Mouse (Mus musculus): Measurements from ENCODE around the gene Ocel1. TPM values are rescaled to one million over a fixed set of nuclear protein-coding genes. Genes with fewer than 3 reads are reported as not detected.

The Ocel1 gene
- polyA plus RNA-seq, 1 experiment: 10.1 TPM

- H3K4me1 ChIP-seq (ENCODE audit: control insufficient read depth, insufficient read depth, low read length): peaks cover 4% of the 10 kb centered on the region
- H3K4me3 ChIP-seq (replicated peaks; ENCODE audit: control insufficient read depth, low read depth, low read length): no peak overlapping the region
- TF ChIP-seq CTCF (IDR thresholded peaks at IDR 0.05; ENCODE audit: control insufficient read depth, insufficient read depth, low read length) (no peak), POLR2A (IDR thresholded peaks at IDR 0.05; ENCODE audit: borderline replicate concordance, control insufficient read depth, low read depth, low read length) (no peak)
- WGBS: 85% methylated on average over 6 of the region's 6 CpGs
- no peak overlapping the region for H3K27ac ChIP-seq (ENCODE audit: control insufficient read depth, insufficient read depth, low read depth, low read length, poor library complexity)
Observed at GRCm38 (mm10) chr8:71403107-71403885, 32.2 kb downstream of the Ocel1 start.

- H3K27ac ChIP-seq (ENCODE audit: control insufficient read depth, insufficient read depth, low read depth, low read length, poor library complexity): no peak overlapping the region
- H3K4me1 ChIP-seq (ENCODE audit: control insufficient read depth, insufficient read depth, low read length): peaks cover 4% of the 10 kb centered on the region
- no peak for TF ChIP-seq POLR2A (IDR thresholded peaks at IDR 0.05; ENCODE audit: borderline replicate concordance, control insufficient read depth, low read depth, low read length)
- no peak for TF ChIP-seq CTCF (IDR thresholded peaks at IDR 0.05; ENCODE audit: control insufficient read depth, insufficient read depth, low read length)
- H3K4me3 ChIP-seq (replicated peaks; ENCODE audit: control insufficient read depth, low read depth, low read length): no peak overlapping the region
- 85% methylated on average over 8 of the region's 8 CpGs for WGBS
Observed at GRCm38 (mm10) chr8:71404011-71404410, 32.9 kb downstream of the Ocel1 start.

GRCm38 (mm10) chr8:71404951-71405351, 33.9 kb downstream of the Ocel1 start:
- Histone ChIP-seq H3K27ac (ENCODE audit: control insufficient read depth, insufficient read depth, low read depth, low read length, poor library complexity) (no peak overlapping the region), H3K4me1 (ENCODE audit: control insufficient read depth, insufficient read depth, low read length) (peaks cover 4% of the 10 kb centered on the region), H3K4me3 (replicated peaks; ENCODE audit: control insufficient read depth, low read depth, low read length) (no peak overlapping the region)
- WGBS: 52% methylated on average over 9 of the region's 9 CpGs
- TF ChIP-seq CTCF (IDR thresholded peaks at IDR 0.05; ENCODE audit: control insufficient read depth, insufficient read depth, low read length): no peak
- TF ChIP-seq POLR2A (IDR thresholded peaks at IDR 0.05; ENCODE audit: borderline replicate concordance, control insufficient read depth, low read depth, low read length): no peak

- Histone ChIP-seq H3K27ac (ENCODE audit: control insufficient read depth, insufficient read depth, low read depth, low read length, poor library complexity) (peak within 1 kb of the TSS; percentile 74), H3K4me1 (ENCODE audit: control insufficient read depth, insufficient read depth, low read length) (peaks cover 4% of the 10 kb centered on the region), H3K4me3 (replicated peaks; ENCODE audit: control insufficient read depth, low read depth, low read length) (peak within 1 kb of the TSS; percentile 89)
- TF ChIP-seq POLR2A (IDR thresholded peaks at IDR 0.05; ENCODE audit: borderline replicate concordance, control insufficient read depth, low read depth, low read length): peak; percentile 91
- TF ChIP-seq CTCF (IDR thresholded peaks at IDR 0.05; ENCODE audit: control insufficient read depth, insufficient read depth, low read length): peak; percentile 58
- WGBS: 10% methylated on average over 33 of the region's 33 CpGs
Observed at GRCm38 (mm10) chr8:71405401-71406098, 34.5 kb downstream of the Ocel1 start, which contains the start of gene Ankle1. Gene Ankle1 (plus strand): TSS chr8:71406010.

DNA sequence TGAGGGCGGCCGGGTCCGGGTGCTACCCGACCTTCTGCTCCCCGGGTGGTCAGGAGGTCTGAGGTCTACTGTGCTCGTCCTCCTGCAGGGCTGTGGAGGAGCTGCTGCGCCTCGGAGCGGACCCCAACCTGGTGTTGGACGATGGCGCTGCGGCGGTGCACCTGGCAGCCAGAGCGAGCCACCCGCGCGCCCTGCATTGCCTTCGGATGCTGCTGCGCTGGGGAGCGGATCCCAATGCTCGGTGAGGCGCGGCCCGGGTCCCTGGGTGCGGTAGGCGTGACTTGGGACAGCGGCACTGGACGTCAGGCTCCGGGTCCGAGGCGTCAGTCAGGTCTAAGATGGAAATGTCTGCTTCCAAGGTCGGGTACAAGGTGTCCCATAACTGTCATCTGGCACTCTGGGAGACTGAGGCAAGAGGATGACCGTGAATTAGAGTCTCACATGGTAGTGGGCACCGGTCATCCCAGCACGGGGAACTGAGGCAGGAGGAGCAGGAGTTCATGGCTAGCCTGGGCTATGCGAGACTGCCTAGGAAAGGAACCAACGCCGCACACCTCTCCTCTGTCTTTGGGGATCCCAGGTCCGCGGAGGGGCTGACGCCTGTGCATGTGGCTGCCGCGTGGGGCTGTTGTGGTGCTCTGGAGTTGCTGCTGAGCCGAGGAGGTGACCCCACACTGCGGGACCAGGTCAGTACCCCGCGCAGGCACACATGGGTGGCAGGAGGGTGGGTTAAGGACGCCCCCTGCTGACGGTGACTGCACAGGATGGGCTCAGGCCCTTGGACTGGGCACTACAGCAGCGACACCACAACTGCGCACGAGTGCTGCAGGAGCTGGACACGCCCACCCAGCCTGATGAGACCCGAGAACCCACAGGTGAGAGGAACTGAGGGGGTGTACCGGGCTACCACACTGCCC, 35.3 kb downstream of the Ocel1 start:
- peak overlapping the region; percentile 74 for H3K27ac ChIP-seq (ENCODE audit: control insufficient read depth, insufficient read depth, low read depth, low read length, poor library complexity)
- H3K4me3 ChIP-seq (replicated peaks; ENCODE audit: control insufficient read depth, low read depth, low read length): peak overlapping the region; percentile 89
- under 1% methylated on average over 55 of the region's 55 CpGs for WGBS
- peaks cover 4% of the 10 kb centered on the region for H3K4me1 ChIP-seq (ENCODE audit: control insufficient read depth, insufficient read depth, low read length)
- TF ChIP-seq CTCF (IDR thresholded peaks at IDR 0.05; ENCODE audit: control insufficient read depth, insufficient read depth, low read length) (peak; percentile 86), POLR2A (IDR thresholded peaks at IDR 0.05; ENCODE audit: borderline replicate concordance, control insufficient read depth, low read depth, low read length) (peak; percentile 61; the same call in 1 of the 2 replicates)

DNA sequence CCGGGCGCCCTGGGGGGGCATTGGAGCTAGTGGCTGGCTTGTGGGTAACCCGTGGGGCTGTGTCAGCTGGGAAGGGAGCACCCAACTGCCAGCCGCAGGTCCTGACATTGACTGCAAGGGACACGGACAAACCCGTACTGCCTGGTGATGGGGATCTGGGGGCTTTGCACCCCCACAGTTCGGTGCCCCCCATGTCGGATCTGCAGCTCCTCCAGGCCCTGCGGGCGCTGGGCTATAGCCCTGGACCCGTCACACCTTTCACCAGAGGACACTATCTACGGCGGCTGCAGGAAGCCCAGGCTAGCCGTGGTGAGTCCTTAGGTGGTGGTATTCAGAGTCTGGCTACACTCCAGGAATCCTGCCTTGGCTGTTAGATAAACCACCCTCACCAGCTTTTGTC, 36.3 kb downstream of the Ocel1 start:
- Histone ChIP-seq H3K4me1 (ENCODE audit: control insufficient read depth, insufficient read depth, low read length) (peaks cover 4% of the 10 kb centered on the region), H3K27ac (ENCODE audit: control insufficient read depth, insufficient read depth, low read depth, low read length, poor library complexity) (no peak overlapping the region), H3K4me3 (replicated peaks; ENCODE audit: control insufficient read depth, low read depth, low read length) (no peak overlapping the region)
- WGBS: 80% methylated on average over 14 of the region's 14 CpGs
- TF ChIP-seq POLR2A (IDR thresholded peaks at IDR 0.05; ENCODE audit: borderline replicate concordance, control insufficient read depth, low read depth, low read length) (no peak), CTCF (IDR thresholded peaks at IDR 0.05; ENCODE audit: control insufficient read depth, insufficient read depth, low read length) (no peak)

DNA sequence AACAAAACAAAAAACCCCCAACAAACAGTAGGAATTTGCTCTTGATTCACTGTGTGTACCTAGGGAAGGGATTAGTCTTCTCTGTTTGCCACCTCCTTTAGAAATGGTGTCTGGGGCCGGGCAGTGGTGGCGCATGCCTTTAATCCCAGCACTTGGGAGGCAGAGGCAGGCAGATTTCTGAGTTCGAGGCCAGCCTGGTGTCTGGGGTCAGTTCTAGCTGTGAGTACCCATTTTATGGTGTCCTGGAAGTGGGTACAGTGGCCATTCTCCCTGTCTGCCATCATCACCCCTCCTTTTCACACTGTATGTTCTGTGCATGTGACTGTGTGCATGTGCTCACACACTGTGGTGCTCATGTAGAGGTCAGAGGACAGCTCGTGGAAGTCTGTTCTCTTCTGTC, 37.1 kb downstream of the Ocel1 start:
- Histone ChIP-seq H3K4me3 (replicated peaks; ENCODE audit: control insufficient read depth, low read depth, low read length) (no peak overlapping the region), H3K27ac (ENCODE audit: control insufficient read depth, insufficient read depth, low read depth, low read length, poor library complexity) (no peak overlapping the region), H3K4me1 (ENCODE audit: control insufficient read depth, insufficient read depth, low read length) (peaks cover 4% of the 10 kb centered on the region)
- WGBS: 90% methylated on average over 4 of the region's 4 CpGs
- no peak for TF ChIP-seq POLR2A (IDR thresholded peaks at IDR 0.05; ENCODE audit: borderline replicate concordance, control insufficient read depth, low read depth, low read length)
- no peak for TF ChIP-seq CTCF (IDR thresholded peaks at IDR 0.05; ENCODE audit: control insufficient read depth, insufficient read depth, low read length)

Measured in bone marrow, adult 2 months (tissue).